Mouse (Mus musculus) colon, adult 2 months (tissue): ENCODE data around the gene Gspt1. TPM values are rescaled to one million over a fixed set of nuclear protein-coding genes. Genes with fewer than 3 reads are reported as not detected.

ENCODE experiments used
- polyA plus RNA-seq: library from polyadenylated mRNA; depleted of rRNA; stranded (reverse); fragments of >200 nt; gene quantifications from 2 replicates; pipeline ENCODE4 v1.2.3, GENCODE M21; 2012; rRNA removed

Gspt1 gene
- polyA plus RNA-seq: 31.9 and 33.6 TPM in 2 replicates

GRCm38 (mm10) chr16:11253898-11254722, at the start of gene Gspt1:
TSS of gene Gspt1 (minus strand) at chr16:11254325.

GRCm38 (mm10) chr16:11202571-11203554, 51.3 kb downstream of the Gspt1 start, which contains the start of gene Rsl1d1:
TSS of gene Rsl1d1 (minus strand) at chr16:11203331.

GRCm38 (mm10) chr16:11176208-11176883, 77.8 kb downstream of the Gspt1 start, which contains the start of gene Zc3h7a:
TSS of gene Zc3h7a (minus strand) at chr16:11176393.

Other genes with a start within 250 kb of the Gspt1 start
- gene Snn, start 193.4 kb downstream of the Gspt1 start, polyA plus RNA-seq: 6.1 and 6.3 TPM in 2 replicates
- 508 and 580 TPM in 2 replicates for gene Litaf, start 188.2 kb downstream of the Gspt1 start, polyA plus RNA-seq
- gene Txndc11, start 119.7 kb downstream of the Gspt1 start, polyA plus RNA-seq: 42.7 and 45.9 TPM in 2 replicates
- gene Zc3h7a, start 77.9 kb downstream of the Gspt1 start, polyA plus RNA-seq: 34.4 and 36.0 TPM in 2 replicates
- gene Rsl1d1, start 51.0 kb downstream of the Gspt1 start, polyA plus RNA-seq: 2.0 and 3.2 TPM in 2 replicates
- gene Tnfrsf17, start 59.5 kb upstream of the Gspt1 start, polyA plus RNA-seq: 3.9 and 4.4 TPM in 2 replicates
- 2.7 and 3.8 TPM in 2 replicates for gene Snx29, start 68.6 kb upstream of the Gspt1 start, polyA plus RNA-seq